Mouse (Mus musculus) adrenal gland, postnatal 10 days (tissue): ENCODE measurements at regions not wholly inside any gene's neighbourhood (a gene's known extent, or its start where the extent isn't known, plus 50 kb on each side); places are given as distances from the start of the nearest gene placed in this dataset.

Experiments used
- DNase-seq: peaks from one replicate; pipeline ENCODE4 v3.0.0; 2021; ENCODE audit warnings: mixed read lengths

GRCm38 (mm10) chr12:92292460-92293340 is 443.7 kb upstream of the Sel1l start:
- DNase-seq: no peak

DNA sequence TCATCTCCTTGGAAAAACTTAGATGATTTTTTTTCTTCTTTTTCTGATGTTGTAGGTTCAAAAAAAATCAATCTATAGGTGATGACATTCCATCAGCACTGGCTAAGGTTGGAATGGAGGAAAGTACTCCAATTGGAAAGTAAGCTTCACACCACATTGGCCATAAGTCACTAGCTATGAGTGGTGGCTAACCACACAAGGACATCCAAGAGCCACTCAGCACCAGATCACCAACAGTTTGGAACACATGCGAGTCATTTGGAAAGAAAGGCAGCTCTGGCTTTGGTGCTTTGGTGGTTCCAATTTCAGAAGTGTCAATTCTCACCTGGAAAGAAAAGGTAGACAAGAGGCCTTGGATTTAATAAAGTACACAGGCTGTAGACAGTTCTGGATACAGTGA is 442.5 kb upstream of the Sel1l start:
- DNase-seq: no peak

GRCm38 (mm10) chr12:92285511-92285910 is 436.6 kb upstream of the Sel1l start:
- DNase-seq: no peak

DNA sequence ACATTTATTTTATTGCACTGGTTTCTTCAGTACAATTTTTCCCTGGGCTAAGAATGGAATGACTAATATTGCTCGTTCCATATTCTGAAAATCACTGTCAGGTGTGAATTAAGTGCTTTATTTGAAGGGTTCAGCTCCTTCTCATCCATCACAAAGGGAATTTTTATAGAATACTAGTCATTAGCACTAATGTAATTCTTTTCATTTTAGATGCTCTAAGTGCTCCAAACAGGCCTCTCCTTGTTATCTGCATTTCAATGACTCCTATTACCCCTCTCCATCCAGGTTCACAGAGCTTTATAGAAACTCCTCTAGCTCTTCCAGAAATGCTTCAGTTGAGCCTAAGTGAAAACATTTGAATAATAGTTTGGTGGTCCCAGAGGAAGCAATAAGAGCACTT is 431.5 kb upstream of the Sel1l start:
- no peak for DNase-seq

GRCm38 (mm10) chr12:92251962-92252361 is 403.0 kb upstream of the Sel1l start:
- DNase-seq: no peak

- DNase-seq: no peak
These were observed 398.0 kb upstream of the Sel1l start for GRCm38 (mm10) chr12:92246790-92247451.

GRCm38 (mm10) chr12:92239956-92240699 is 391.2 kb upstream of the Sel1l start:
- no peak for DNase-seq

- no peak for DNase-seq
These were observed 384.9 kb upstream of the Sel1l start for GRCm38 (mm10) chr12:92233650-92234408.

DNA sequence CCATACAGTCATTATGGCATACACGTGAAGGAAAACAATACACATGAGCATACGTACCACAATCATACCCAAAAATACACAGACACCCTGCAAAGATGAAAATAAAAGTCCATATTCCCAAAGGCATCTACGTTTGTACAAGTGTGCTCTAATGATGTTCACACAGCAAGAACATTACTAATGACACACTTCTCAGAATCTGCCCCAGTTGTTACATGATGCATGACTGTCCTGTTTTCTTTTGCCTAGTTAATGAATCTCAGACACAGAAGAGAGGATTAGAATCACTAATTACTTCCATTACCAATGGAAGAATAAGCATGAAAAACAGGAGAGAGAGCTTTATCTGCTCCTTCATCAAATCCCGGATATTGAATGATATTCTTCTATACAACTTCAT is 379.6 kb upstream of the Sel1l start:
- no peak for DNase-seq

GRCm38 (mm10) chr12:92203351-92203750 is 354.4 kb upstream of the Sel1l start:
- DNase-seq: no peak

DNA sequence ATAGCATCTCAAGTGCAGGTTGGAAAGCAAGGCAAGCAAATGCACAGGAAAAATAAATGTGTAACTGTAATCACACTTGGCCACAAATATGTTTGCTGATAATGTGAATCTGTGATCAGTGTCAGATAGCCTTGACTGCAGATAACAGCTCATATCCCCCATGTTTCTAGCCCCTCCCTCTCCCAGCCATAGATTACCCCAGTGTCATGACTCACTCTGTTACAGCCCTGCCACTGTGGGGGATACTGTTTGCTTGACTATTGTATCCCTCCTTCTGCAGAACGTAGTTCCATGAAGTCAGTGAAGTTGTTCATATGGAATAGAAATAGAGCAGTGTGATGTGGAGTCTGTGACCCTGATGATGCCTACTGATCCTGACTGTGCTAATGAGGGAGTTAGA is 351.6 kb upstream of the Sel1l start:
- no peak for DNase-seq

DNA sequence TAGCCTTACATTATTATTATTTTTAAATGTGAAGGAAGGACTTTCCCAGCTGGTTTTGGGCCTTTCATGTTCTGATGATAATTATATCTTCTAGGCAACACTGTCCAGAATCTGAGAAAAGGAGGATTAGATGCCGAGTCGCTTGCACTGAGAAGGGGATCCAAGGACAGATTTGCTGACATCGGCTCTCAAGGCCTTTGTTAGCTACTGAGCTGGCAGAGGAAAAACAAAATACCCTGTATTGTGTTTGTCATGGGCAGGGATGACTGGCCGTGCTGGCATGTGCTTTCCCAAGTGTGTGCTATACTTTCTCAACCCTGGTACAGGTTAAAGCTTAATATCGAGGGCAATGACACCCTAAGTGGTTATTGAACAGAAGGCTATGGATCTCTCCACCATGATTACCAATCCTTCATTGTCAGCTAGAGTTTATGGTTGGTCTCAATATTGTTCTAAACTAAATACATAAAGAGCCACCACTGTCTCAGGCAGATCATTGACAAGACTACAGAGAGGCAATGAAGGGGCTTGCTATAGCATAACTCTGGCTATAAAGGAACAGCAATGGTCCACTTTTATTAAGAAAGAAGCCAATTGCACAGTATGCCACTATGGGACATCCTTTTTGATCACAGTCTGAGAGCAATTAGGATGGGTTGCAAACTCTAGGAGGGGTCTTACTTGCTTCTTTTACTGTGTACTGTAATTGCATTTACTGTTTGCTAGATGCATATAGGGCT is 350.0 kb upstream of the Sel1l start:
- peak; percentile 24 for DNase-seq

- peak; percentile 4 for DNase-seq
These were observed 345.2 kb upstream of the Sel1l start for GRCm38 (mm10) chr12:92193934-92194685.

- DNase-seq: no peak
These were observed 344.4 kb upstream of the Sel1l start for GRCm38 (mm10) chr12:92193199-92193933.

GRCm38 (mm10) chr12:92189022-92189421 is 340.1 kb upstream of the Sel1l start:
- no peak for DNase-seq

- no peak for DNase-seq
These were observed 338.2 kb upstream of the Sel1l start for GRCm38 (mm10) chr12:92187133-92187482.

- no peak for DNase-seq
These were observed 337.6 kb upstream of the Sel1l start for GRCm38 (mm10) chr12:92186448-92187132.

GRCm38 (mm10) chr12:92179292-92179691 is 330.3 kb upstream of the Sel1l start:
- no peak for DNase-seq

- no peak for DNase-seq
These were observed 307.8 kb upstream of the Sel1l start for GRCm38 (mm10) chr12:92156726-92157125.

GRCm38 (mm10) chr12:92152922-92153235 is 303.9 kb upstream of the Sel1l start:
- no peak for DNase-seq
